Mouse (Mus musculus): ENCODE results near the gene Smndc1. TPM values are rescaled to one million over a fixed set of nuclear protein-coding genes. Genes with fewer than 3 reads are reported as not detected.
A peak's percentile ranks its signal among the peaks of the same experiment; 100 is the strongest.

Smndc1 gene
- total and polyA plus RNA-seq, 2 experiments from 2014 or later: 9.7 to 34.4 TPM

GRCm38 (mm10) chr19:53430356-53430755 lies 40.0 kb upstream of the Smndc1 start:
- peak; percentile 73 for DNase-seq (ENCODE audit: low spot score)
- 23% methylated on average over 9 of the region's 9 CpGs for WGBS

GRCm38 (mm10) chr19:53427817-53428216 lies 37.4 kb upstream of the Smndc1 start:
- Histone ChIP-seq H3K4me3 (ENCODE audit: low read length) (no peak overlapping the region), H3K27me3 (ENCODE audit: insufficient read depth, low read length) (no peaks in the 10 kb centered on the region), H3K27ac (peak overlapping the region; percentile 60; the same call in 1 of the 2 replicates), H3K4me1 (ENCODE audit: insufficient read depth, low read length) (peaks cover 9% of the 10 kb centered on the region), H3K9ac (replicated peaks; ENCODE audit: low read length) (no peak overlapping the region), H3K9me3 (ENCODE audit: low read length) (no peaks in the 10 kb centered on the region), H3K36me3 (ENCODE audit: insufficient read depth, low read length) (no peaks in the 10 kb centered on the region), H3K4me2 (ENCODE audit: low read depth, low read length) (no peak overlapping the region)
- TF ChIP-seq CTCF (IDR thresholded peaks at IDR 0.05; ENCODE audit: low read depth): no peak
- 46% methylated on average over 8 of the region's 8 CpGs for WGBS
- DNase-seq (ENCODE audit: low spot score) (peak; percentile 54), ATAC-seq (no peak)

More at GRCm38 (mm10) chr19:53430356-53430755, 40.0 kb upstream of the Smndc1 start:
- Histone ChIP-seq H3K4me2 (ENCODE audit: low read depth, low read length) (no peak overlapping the region), H3K36me3 (ENCODE audit: insufficient read depth, low read length) (no peaks in the 10 kb centered on the region), H3K9me3 (ENCODE audit: low read length) (no peaks in the 10 kb centered on the region), H3K27ac (peak overlapping the region; percentile 45; the same call in 1 of the 2 replicates), H3K9ac (replicated peaks; ENCODE audit: low read length) (no peak overlapping the region), H3K27me3 (ENCODE audit: insufficient read depth, low read length) (no peaks in the 10 kb centered on the region), H3K4me1 (ENCODE audit: insufficient read depth, low read length) (peaks cover 9% of the 10 kb centered on the region), H3K4me3 (ENCODE audit: low read length) (no peak overlapping the region)
- TF ChIP-seq CTCF (IDR thresholded peaks at IDR 0.05; ENCODE audit: low read depth): no peak
- ATAC-seq: peak; percentile 78

GRCm38 (mm10) chr19:53427346-53427745 lies 37.0 kb upstream of the Smndc1 start:
- H3K27me3 ChIP-seq (ENCODE audit: insufficient read depth, low read length): no peaks in the 10 kb centered on the region
- no peak overlapping the region for H3K4me2 ChIP-seq (ENCODE audit: low read depth, low read length)
- H3K9ac ChIP-seq (replicated peaks; ENCODE audit: low read length): no peak overlapping the region
- 31% methylated on average over 7 of the region's 7 CpGs for WGBS
- no peak for ATAC-seq
- H3K9me3 ChIP-seq (ENCODE audit: low read length): no peaks in the 10 kb centered on the region
- no peaks in the 10 kb centered on the region for H3K36me3 ChIP-seq (ENCODE audit: insufficient read depth, low read length)
- TF ChIP-seq CTCF (IDR thresholded peaks at IDR 0.05; ENCODE audit: low read depth): no peak
- no peak overlapping the region for H3K4me3 ChIP-seq (ENCODE audit: low read length)
- H3K27ac ChIP-seq: peak overlapping the region; percentile 60; the same call in 1 of the 2 replicates
- DNase-seq (ENCODE audit: low spot score): peak; percentile 40
- peaks cover 9% of the 10 kb centered on the region for H3K4me1 ChIP-seq (ENCODE audit: insufficient read depth, low read length)

GRCm38 (mm10) chr19:53425824-53426223 lies 35.4 kb upstream of the Smndc1 start:
- Histone ChIP-seq H3K36me3 (ENCODE audit: insufficient read depth, low read length) (no peaks in the 10 kb centered on the region), H3K27ac (no peak overlapping the region), H3K9ac (replicated peaks; ENCODE audit: low read length) (no peak overlapping the region), H3K9me3 (ENCODE audit: low read length) (no peaks in the 10 kb centered on the region), H3K4me1 (ENCODE audit: insufficient read depth, low read length) (peaks cover 8% of the 10 kb centered on the region), H3K4me2 (ENCODE audit: low read depth, low read length) (no peak overlapping the region), H3K27me3 (ENCODE audit: insufficient read depth, low read length) (no peaks in the 10 kb centered on the region), H3K4me3 (ENCODE audit: low read length) (no peak overlapping the region)
- no peak for DNase-seq (ENCODE audit: low spot score)
- TF ChIP-seq CTCF (IDR thresholded peaks at IDR 0.05; ENCODE audit: low read depth): no peak
- ATAC-seq: no peak
- WGBS: 92% methylated on average over 8 of the region's 8 CpGs

GRCm38 (mm10) chr19:53424629-53425028 lies 34.3 kb upstream of the Smndc1 start:
- WGBS: 66% methylated on average over 18 of the region's 18 CpGs
- ATAC-seq: no peak

GRCm38 (mm10) chr19:53423816-53424465 lies 33.6 kb upstream of the Smndc1 start:
- Histone ChIP-seq H3K4me2 (ENCODE audit: low read depth, low read length) (no peak overlapping the region), H3K4me1 (ENCODE audit: insufficient read depth, low read length) (peaks cover 8% of the 10 kb centered on the region), H3K36me3 (ENCODE audit: insufficient read depth, low read length) (no peaks in the 10 kb centered on the region), H3K4me3 (ENCODE audit: low read length) (no peak overlapping the region), H3K27me3 (ENCODE audit: insufficient read depth, low read length) (no peaks in the 10 kb centered on the region), H3K9ac (replicated peaks; ENCODE audit: low read length) (no peak overlapping the region), H3K27ac (no peak overlapping the region), H3K9me3 (ENCODE audit: low read length) (no peaks in the 10 kb centered on the region)
- no peak for TF ChIP-seq CTCF (IDR thresholded peaks at IDR 0.05; ENCODE audit: low read depth)
- 60% methylated on average over 17 of the region's 17 CpGs for WGBS
- no peak for ATAC-seq
- DNase-seq (ENCODE audit: low spot score): no peak

More at GRCm38 (mm10) chr19:53424629-53425028, 34.3 kb upstream of the Smndc1 start:
- no peaks in the 10 kb centered on the region for H3K27me3 ChIP-seq (ENCODE audit: insufficient read depth, low read length)
- no peak overlapping the region for H3K4me3 ChIP-seq (ENCODE audit: low read length)
- TF ChIP-seq CTCF (IDR thresholded peaks at IDR 0.05; ENCODE audit: low read depth): no peak
- no peak overlapping the region for H3K4me2 ChIP-seq (ENCODE audit: low read depth, low read length)
- no peak for DNase-seq (ENCODE audit: low spot score)
- no peaks in the 10 kb centered on the region for H3K36me3 ChIP-seq (ENCODE audit: insufficient read depth, low read length)
- H3K27ac ChIP-seq: no peak overlapping the region
- peaks cover 8% of the 10 kb centered on the region for H3K4me1 ChIP-seq (ENCODE audit: insufficient read depth, low read length)
- H3K9me3 ChIP-seq (ENCODE audit: low read length): no peaks in the 10 kb centered on the region
- H3K9ac ChIP-seq (replicated peaks; ENCODE audit: low read length): no peak overlapping the region

GRCm38 (mm10) chr19:53423341-53423753 lies 33.0 kb upstream of the Smndc1 start:
- Histone ChIP-seq H3K9ac (replicated peaks; ENCODE audit: low read length) (no peak overlapping the region), H3K4me2 (ENCODE audit: low read depth, low read length) (no peak overlapping the region), H3K9me3 (ENCODE audit: low read length) (no peaks in the 10 kb centered on the region), H3K4me1 (ENCODE audit: insufficient read depth, low read length) (peaks cover 5% of the 10 kb centered on the region), H3K36me3 (ENCODE audit: insufficient read depth, low read length) (no peaks in the 10 kb centered on the region), H3K27ac (no peak overlapping the region), H3K27me3 (ENCODE audit: insufficient read depth, low read length) (no peaks in the 10 kb centered on the region), H3K4me3 (ENCODE audit: low read length) (no peak overlapping the region)
- no peak for TF ChIP-seq CTCF (IDR thresholded peaks at IDR 0.05; ENCODE audit: low read depth)
- 26% methylated on average over 18 of the region's 19 CpGs for WGBS
- ATAC-seq: no peak
- DNase-seq (ENCODE audit: low spot score): no peak
